Mouse (Mus musculus): Measurements from ENCODE around the gene Rexo2.
"Not testable (repeated sequence)": the region's sequence is repeated elsewhere in the genome, so short reads cannot be mapped to it uniquely, and the experiment has no call there.

Gene Rexo2

DNA sequence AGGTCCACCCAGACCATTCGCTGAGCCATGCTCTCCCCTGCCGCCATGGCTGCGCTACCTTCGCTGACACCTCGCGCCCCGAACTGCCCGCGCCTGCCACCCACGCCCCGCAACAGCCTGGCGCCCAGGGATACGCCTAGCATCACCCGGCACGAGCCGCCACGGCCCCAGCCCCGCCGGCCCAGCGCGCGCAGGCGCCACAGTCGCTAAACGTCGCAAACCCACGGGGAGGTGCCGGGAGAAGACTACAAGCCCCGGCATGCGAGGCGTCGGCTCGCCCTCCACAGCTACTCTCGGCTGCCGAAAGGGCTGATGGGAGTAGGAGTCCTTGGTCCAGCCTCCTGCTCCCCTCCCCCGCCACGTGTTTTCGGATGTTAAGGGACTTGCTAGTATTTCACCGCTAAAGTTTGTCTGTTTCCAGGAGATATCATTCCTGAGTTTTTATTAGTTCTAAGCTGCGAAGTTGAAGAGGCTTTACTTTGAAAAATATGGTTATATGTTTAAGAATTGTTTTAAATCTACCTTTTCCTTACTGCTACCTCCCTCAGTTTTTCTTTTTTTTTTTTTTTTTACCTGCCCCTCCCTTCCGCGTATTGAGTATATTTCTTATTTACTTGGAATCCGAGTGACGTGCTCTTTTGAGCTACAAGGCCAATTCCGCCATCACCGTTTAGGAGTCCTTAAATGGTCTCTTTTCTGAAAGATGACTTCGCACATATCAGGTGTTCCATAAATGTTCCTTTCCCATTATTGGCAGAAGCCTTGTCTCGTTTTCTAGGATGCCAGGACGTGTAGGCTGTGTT is at the start of gene Rexo2:
Gene Rexo2 (minus strand): TSS at position 213 of the 803 bp plus-strand sequence.
- peak; percentile 94 to 97 for DNase-seq

DNA sequence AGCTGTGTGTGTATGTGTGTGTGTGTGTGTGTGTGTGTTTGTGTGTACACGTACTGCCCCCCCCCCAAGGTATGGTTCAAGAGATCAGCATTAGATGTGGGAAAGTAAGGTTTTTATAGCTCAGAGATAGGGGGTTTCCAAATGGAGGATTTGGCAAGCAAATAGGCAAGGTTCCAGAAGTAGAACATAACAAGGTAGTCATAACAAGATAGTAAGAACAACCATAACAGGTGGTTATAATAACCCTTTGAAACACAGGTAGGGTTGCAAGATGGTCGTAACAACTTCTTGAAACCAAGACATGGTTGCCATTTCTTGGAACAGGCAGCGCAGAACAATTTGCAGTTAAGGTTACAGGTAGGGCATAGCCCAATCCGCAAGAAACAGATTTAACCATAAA is 46.1 kb upstream of the Rexo2 start:
- DNase-seq, result no peak

DNA sequence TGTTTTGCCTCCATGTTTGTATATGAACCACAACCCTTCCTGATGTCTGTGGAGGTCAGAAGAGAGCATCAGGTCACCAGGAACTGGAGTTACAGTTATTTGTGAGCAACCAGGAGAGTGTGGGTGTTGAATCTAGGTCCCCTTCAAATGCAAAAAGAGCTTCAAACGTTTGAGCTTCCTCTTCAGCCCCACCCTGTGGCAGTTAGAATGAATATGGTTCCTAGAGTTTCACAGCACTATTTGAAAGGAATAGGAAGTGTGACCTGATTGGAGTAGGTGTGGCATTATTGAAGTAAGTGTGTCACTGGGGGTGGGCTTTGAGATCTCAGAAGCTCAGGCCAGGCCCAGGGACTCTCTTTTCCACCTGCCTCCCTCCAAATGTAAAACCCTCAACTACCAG is 45.1 kb upstream of the Rexo2 start:
- DNase-seq, result no peak

DNA sequence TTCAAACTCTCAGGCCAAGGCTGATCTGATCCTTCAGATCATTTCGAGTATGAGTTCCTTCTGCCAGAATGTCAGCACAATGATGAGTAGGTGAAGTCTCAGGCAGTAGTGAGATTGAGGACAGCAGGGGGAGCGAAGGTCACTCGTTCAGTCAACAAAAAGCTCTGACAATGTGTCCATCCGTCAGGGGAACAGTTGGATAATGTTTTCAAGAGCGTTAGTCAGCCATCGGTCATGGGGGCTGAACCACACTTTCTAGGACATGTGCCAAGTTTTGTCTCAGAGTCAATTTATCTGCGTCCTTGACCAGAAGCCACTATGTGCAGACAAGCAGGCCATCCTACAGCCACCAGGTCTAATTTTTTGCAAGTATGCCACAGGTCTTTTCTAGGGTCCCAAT is 40.0 kb upstream of the Rexo2 start:
- DNase-seq, result not testable (repeated sequence)

DNA sequence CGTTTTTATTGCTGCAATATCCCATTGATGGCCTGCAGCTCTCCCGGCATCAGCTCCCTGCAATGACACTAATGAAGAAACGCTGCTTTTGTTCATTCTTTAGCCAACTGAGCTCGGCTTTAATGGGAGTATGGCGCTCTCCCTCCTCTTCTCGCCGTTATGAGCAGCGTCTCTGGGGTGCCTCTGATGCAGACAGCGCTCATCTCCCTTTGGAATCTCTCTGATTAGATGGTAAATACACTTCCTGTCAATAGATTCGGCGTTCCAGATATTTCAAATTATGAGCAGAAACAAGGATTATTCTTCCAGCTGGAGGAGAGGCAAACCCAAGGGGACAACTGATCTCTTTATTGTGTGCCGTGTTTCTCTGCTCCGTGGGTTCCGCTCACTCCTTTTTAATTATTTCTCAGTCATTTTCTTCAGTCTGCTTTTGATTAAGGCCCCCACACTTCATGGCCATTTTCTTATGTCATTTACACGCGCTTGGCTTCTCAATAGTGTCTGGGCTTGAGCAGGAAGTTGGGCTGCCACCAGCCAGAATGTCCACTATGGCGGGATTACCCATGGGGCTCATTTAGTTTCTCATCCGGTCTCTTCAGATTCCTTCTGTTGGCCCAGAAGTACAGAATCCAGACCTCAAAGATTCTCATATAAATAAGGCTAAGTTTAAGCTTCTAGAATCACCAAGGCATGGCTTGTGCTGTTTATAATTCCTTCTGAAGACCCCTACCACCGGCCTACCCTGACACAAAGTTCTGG is 37.1 kb upstream of the Rexo2 start:
- no peak for DNase-seq

DNA sequence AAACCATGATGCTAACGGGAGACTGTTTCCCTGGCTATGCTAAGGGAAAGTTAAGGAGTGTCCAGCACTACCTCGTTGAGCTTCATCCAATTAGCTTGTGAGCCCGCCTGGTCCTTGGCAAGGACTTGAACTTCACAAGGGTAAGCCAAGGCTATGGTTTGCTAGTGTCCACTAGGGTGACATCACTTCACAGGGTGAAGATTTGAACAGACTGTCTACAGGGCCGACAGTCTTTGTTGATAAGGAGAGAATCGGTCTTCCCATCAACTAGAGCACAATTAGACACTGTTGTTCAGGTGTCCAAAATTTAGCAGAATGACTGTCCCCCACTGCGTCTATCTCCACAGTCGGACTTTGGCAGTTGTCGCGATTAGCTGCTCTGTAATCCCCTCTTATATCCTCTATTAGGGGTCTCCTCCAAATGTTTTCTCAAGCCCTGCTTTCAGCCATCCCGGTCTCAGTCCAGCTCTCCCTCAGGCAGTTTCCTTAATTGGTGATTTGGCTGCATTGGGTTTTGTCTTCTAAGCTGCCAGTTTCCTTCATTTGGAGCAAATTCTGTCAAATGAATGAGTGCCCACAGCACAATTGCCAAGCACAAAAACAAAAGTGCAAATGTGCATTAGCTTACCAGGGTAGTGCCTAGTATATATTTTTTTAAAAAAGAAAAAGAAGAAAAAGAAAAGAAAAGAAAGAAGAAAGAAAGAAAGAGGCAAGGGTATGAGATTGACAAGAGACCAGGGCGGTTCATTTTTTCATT is 36.4 kb upstream of the Rexo2 start:
- no peak for DNase-seq

DNA sequence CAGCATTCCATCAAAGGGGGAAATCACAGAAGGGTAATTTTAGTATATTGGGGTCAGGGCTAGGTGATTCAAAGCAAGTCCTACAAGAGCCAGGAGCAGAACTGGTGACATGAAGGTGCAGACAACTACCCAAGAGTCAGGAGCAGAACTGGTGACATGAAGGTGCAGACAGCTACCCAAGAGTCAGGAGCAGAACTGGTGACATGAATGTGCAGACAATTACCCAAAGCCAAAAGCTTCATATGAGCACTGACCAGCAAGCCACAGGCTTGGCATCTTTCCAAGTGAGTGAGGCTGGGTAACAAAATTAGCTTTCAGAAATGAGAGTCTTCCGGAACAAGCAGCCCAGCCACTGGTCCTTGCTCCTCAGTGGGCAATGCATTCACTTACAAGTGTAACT is 34.9 kb upstream of the Rexo2 start:
- DNase-seq, result peak in 1 of 2 experiments; percentile 23

DNA sequence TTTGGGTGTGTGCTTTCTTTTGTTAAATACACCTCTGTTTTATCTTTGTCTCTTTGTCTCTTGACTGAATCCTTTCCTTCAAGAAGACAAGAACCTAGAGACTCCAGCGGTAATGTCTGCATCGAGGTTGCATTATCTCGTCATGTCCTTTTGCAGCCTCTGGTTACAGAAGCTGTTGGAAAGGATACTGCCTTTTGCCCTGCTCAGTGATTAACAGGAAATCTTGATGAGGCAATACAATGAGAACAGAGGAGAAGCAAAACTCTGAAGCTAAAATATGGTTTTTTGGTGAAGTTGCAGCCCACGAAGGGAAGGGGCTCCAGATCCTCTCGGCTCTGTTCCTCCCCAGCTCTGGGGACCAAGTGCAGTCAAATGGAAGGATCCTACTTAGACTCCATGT is 29.7 kb upstream of the Rexo2 start:
- no peak for DNase-seq

DNA sequence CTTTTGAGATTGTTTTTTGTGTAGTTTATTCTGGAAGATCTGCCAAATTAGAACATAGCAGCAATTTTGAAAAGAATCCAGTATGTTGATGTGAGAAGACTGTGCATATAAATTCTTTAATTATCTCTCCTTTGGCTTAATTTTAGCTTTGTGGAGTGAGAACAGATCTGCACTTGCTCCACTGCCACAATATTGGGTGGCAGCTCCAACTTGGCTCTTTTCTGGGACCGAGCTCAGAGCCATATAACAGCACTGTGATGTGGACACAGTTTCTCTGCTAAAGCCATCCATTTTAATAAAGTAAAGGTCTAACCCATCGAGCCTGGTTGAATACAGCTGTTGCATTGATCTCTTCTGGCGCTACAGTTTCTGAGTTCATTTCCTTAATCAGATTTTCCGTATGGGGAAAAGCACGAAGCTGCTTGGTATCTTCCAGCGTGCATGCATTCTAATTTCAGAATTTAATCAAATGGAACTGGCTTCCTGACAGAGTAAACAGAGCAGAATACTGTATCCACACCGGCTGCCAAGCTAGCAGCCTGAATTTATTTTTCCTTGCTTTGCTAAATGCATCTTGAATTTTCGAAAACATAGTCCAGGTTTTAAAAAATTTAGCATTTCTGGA is 24.4 kb upstream of the Rexo2 start:
- DNase-seq, result no peak

DNA sequence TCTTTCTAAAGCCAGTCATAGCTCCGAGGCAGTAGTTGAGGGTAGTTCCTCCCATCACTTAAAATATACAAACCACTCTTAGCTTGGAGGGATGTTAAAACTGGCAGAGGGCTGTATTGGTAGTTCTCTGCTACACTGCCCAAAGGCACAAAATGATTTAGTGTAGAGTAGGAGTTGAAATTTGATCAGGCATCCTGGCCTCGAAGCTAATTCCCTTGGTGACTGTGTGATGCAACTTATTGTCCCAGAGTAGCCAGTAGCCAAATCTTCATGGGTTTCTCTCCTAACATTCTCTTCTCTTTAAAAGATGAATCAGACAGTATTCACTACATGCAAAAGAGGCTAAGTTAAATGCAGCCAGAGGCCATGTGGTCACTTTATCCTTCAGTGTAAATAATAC is 22.6 kb upstream of the Rexo2 start:
- no peak for DNase-seq

DNA sequence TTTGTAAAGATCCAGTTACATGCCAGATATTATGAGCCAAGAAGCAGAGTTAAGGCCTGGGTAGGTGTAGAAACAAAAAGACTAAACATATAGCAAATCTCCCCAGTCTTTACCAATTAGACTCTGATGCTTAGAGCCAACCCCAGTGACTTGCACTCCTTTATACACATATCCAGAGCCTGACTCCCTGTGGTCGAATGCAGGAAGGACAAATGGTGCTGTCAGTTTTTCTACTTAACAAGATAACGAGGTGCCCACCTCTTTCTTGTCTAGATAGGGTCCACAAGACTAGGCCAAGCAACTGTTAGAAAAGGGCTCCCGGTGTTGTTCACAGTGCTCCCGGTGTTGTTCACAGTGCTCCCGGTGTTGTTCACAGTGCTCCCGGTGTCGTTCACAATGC is 20.8 kb upstream of the Rexo2 start:
- no peak for DNase-seq

DNA sequence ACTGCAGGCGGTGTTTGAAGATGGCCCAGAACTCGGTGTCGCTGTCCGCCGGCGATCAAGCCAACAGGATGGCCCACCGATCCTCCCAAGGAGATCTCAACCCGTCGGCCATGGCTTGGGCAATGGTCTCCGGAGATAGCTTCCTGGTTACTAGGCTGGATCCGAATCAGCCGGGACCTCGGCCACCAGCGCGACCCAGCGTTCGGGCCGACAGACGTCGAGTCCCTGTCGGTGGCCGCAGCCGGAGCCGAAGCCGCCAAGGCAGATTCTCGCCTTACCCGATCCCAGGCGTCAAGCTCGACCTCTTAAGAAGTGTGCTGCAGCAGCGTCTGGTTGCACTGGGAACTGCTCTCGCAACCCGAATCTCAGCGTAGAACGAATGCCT is 15.1 kb upstream of the Rexo2 start:
- no peak for DNase-seq

DNA sequence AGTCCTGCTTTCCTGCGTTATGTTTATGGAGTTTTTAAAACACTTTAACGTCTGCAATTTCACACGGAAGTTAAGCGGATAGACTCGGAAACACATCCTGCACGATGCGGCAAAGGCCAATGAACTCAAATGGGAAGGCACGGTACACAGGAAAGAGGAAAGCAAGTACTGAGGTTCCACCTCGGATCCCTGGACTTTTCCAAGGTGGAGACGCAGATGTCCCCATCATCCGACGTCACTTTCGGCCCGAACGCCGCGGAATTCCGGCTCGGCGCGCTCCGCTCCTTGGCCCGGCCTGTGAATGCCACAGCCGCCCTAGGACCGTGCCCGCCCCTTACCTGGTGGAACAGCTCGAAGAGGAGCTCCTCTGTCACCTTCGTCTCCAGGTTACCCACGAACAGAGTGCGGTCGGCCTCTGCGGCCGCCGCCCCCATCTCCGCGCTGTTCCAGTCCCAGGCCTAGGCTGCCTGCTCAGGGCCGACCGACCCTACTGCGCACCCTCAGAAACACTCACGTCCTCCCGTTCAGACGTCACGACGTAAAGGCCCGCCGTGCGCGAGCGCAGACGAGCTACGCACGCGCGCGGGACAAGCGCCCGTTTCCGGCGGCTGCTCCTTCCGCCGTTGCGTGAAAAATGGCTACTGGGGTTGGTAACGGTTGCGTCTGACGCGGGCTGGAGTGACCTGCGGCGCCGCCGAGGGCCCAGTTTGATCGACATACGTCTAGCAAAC is 14.6 kb upstream of the Rexo2 start, which contains the start of the genes Rbm7 and Gm5617:
Gene Rbm7 (minus strand): TSS at position 483 of the 731 bp plus-strand sequence.
Gene Gm5617 (plus strand): TSS at position 626 of the 731 bp plus-strand sequence.
- DNase-seq, result peak; percentile 96 to 98

DNA sequence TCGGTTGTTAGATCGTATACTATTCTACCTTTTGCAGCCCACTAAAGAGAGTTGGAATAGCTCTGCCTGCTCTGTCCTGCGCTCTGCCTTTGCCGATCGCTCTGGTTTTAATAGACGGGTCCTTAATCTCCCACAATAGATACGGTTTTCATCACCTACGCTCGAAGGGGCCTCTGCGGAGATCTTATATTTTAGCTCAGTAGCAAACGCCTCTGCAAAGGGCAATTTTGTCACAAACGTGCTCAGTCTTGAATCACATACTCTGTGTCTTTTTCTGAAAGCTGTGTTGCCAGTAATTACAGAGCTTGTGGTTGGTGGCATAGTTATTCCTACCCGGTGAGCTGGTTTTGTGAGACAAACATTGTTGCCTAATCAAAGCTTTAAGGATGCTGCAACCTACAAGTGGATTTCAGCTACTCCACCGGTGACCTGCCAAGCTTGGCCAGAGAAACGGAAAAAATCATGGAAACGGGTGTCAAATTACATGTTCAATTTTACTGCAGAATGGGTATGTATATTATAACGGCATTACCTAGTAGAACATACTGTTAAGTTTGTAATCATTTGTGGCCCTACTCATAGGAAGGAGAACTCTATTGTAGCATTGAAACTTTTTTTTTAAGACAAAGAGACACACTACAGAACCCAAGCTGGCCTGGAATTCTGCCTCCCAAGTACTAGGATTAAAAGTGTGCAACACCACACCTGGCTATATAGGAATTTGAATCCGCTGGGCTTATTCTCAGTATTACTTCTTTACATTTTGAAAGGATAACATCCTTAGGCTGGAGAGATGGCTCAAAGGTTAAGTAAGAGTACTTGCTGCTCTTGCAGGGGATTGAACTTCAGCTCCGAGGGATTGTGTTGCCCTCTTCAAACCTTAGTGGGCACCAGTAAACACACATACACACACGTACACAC is 1.1 kb upstream of the Rexo2 start:
- peak in 1 of 2 experiments; percentile 8 for DNase-seq

DNA sequence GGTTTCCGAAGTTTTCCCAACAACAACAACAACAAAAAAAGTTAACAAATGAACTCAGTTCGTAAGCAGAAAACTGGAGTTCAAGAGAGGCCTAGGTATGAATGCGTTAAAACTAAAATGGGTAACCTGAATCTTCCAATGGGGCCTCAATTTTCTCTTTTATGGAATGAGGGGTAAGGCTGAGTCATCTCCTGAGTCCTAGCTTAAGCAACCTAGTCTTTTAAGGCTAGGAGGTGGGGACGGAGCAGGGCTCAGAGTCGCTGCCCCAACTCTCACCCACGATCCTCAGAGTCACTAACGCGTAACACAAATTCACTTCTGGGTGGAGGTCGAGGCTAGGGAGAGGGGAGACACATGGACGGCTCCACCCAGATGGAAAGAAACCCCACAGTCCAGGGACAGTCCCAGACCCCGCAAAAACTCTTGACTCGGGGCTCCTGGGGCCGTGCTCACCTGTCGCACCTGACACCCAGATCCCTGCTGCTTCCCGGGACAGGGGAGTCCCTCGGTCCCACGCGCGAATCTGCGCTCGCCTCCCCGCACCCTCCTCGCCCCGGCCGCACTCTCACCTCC is 499 bp downstream of the Rexo2 start:
- no peak for DNase-seq

DNA sequence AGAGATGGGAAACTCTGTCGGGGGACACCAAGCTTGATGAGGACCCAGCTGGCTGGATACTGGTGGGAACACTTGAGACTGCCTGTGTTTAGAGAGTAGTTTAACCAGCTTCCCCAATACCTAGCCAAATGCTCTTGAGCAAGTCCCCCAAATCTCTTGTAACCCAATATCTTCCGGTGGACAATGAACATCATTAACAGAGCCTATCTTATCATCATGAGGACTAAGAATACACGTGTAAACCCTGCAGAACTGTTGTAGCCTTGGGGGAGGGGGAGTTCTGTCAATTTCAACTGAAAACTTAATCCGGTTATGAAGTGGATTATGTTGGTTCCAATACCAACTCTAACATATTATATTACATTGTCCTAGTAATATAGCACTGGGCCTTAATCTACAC is 1.6 kb downstream of the Rexo2 start:
- DNase-seq, result no peak

DNA sequence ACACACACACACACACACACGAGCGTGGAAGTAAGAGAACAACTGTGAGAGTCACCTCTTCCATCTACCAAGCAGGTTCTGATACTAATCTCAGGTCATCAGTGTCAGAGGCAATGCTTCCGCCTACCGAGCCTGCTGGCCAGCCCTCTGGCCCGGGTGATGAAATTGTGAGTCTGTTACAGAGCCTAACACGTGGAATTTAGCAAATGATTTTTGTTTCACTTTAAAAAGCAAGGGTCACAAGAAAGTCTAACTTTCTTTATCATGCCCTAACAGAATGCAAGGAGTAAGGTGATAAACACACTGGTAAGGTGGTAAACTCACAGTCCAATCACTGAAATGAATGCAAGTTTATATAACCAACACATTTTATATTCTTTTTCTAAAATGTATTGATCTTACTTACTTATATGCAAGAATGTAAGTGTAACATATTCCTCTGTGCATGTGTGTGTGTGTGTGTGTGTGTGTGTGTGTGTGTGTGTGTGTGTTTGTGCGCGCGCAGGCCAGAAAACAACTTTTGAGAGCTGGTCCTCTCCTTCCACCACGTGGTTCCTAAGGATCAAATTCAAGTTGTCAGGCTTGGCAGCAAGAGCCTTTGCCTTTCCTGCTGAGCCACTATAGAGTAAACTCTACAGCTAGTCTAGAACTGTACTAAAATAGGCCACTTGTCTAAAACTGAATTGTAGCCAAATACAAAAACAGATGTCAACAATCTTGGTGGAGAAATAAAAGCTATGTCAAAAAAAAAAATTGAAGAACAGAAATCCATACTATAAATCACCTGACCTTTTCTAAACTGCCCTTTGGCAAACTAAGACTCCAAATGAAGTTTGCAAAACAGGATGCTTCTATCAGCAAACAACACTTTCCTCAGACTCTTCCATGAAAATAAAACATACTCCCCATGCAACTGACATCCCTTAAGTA is 3.9 kb downstream of the Rexo2 start:
- DNase-seq, result no peak

DNA sequence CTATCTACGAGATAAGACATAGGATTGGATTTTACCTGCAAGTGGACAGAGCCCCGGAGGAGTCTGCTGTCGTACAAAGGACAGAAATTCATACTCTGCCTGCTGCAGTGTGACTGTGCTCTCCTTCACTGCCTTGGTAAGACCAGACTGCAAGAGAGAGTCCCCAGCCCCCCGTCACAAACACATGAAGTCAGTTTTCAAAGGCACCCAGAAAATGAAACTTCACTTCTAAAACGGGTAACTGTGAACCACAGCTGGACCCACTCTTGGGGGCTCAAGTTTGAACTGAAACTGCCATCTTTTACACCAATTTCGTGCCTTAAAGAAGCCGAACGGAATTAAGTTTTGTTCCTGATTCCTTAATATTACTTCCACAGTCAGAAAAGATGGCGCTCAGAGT is 6.1 kb downstream of the Rexo2 start:
- DNase-seq, result no peak

DNA sequence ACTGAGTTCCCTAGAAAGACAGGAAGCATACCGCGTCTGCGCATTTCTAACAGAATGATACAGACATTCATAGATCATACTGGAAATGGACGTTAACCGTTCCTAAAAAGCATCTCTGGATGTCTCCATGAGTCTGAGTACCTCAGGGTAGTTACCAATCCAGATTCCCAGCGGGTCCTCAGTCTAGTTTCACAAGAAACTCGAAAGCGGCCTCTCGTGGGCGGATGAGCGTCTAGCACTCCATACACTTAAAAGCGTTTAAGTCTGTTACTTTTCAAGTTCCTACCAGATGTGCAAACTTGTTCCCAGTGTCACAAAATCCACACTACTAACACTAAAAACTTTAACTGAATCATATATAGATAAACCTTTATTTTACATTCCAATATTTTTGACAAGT is 7.3 kb downstream of the Rexo2 start:
- no peak for DNase-seq

Data from cerebellum, postnatal 25 days (tissue).